Mouse (Mus musculus) urinary bladder, postnatal 4 days (tissue): Measurements from ENCODE around the gene Larp1b.

ENCODE experiments used
- DNase-seq, 2 experiments: peaks; one replicate each; pipeline ENCODE4 v3.0.0; 2021 to 2022; ENCODE audit warnings: low spot score in 2 of 2

The Larp1b gene

GRCm38 (mm10) chr3:41082520-41082884 is 132.9 kb downstream of the Larp1b start:
- DNase-seq: peak in 1 of 2 experiments; percentile 62

GRCm38 (mm10) chr3:41082885-41083789 is 133.5 kb downstream of the Larp1b start, which contains the start of gene Pgrmc2:
Pgrmc2 (minus strand) TSS chr3:41083046.
- peak; percentile 98 for DNase-seq

GRCm38 (mm10) chr3:41083790-41084112 is 134.1 kb downstream of the Larp1b start:
- DNase-seq: no peak

GRCm38 (mm10) chr3:41084421-41084820 is 134.8 kb downstream of the Larp1b start:
- DNase-seq: no peak

GRCm38 (mm10) chr3:41087071-41087470 is 137.4 kb downstream of the Larp1b start:
- DNase-seq: no peak
